Mouse (Mus musculus) small intestine, adult 2 months (tissue): ENCODE results near the gene Mecom.

Experiments
- CTCF ChIP-seq: fragments of 200-500 bp; IDR thresholded peaks from 2 replicates; pipeline ENCODE4 v1.5.1; 2012; ENCODE audit warnings: low read depth, mild to moderate bottlenecking, control low read depth, inconsistent platforms, low read length, moderate library complexity, mixed read lengths; ENCODE audit not compliant: insufficient replicate concordance, insufficient read length; ENCODE audit errors: extremely low read depth
- POLR2A ChIP-seq: fragments of 200-500 bp; IDR thresholded peaks from 2 replicates; pipeline ENCODE4 v1.6.1; 2012; ENCODE audit warnings: low read depth, mild to moderate bottlenecking, control low read depth, inconsistent platforms, low read length, moderate library complexity

DNA sequence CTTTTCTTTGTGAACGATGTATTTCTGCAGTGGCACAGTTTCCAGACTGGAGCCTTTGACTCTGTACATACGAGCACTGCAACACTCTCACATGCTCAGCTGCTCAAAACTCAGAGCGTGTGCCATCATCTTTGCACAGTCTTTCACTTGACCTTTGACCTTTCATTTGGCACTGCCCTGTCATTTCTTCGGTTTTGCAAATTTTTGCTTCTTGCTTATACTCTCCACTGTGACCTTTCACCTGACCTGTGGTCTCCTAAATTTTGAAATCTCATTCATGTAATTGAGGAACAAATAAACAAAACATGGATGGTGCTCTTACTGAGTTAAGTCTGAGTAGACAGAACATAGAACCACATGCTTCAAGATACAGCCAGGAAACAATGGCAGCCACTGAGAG is 446.7 kb downstream of the Mecom start:
- no peak for TF ChIP-seq CTCF
- no peak for TF ChIP-seq POLR2A
